Mouse (Mus musculus) heart, embryonic 12.5 days (tissue): Measurements from ENCODE around the gene Thrap3. TPM values are rescaled to one million over a fixed set of nuclear protein-coding genes. Genes with fewer than 3 reads are reported as not detected.

Experiments used
- ATAC-seq: fragments of 200-750 bp; cut with Nextera tagmentation; 2 replicates; pipeline ENCODE4 v1.8.0; 2017; ENCODE audit warnings: moderate TSS enrichment, moderate library complexity; ENCODE audit not compliant: insufficient number of reproducible peaks, low FRiP score
- H3K27ac ChIP-seq: fragments of 300-500 bp; sonication (generic); 2 replicates; pipeline ENCODE4 v1.5.1; 2016; ENCODE audit warnings: mild to moderate bottlenecking, moderate library complexity; ENCODE audit not compliant: poor library complexity, severe bottlenecking
- H3K27me3 ChIP-seq: fragments of 300-500 bp; sonication (generic); replicated peaks from 2 replicates; pipeline ENCODE4 v1.6.1; 2016; ENCODE audit warnings: mild to moderate bottlenecking, moderate library complexity
- H3K36me3 ChIP-seq: fragments of 300-500 bp; sonication (generic); 2 replicates; pipeline ENCODE4 v1.6.1; 2016; ENCODE audit warnings: mild to moderate bottlenecking, moderate library complexity
- H3K4me1 ChIP-seq: fragments of 300-500 bp; sonication (generic); replicated peaks from 2 replicates; pipeline ENCODE4 v1.6.1; 2016; ENCODE audit warnings: mild to moderate bottlenecking
- H3K4me2 ChIP-seq: fragments of 300-500 bp; sonication (generic); 2 replicates; pipeline ENCODE4 v1.6.1; 2016; ENCODE audit warnings: mild to moderate bottlenecking, moderate library complexity
- H3K4me3 ChIP-seq: fragments of 300-500 bp; sonication (generic); 2 replicates; pipeline ENCODE4 v1.5.1; 2016; ENCODE audit warnings: mild to moderate bottlenecking
- H3K9ac ChIP-seq: fragments of 300-500 bp; sonication (generic); 2 replicates; pipeline ENCODE4 v1.6.1; 2016; ENCODE audit warnings: mild to moderate bottlenecking, moderate library complexity
- H3K9me3 ChIP-seq: fragments of 300-500 bp; sonication (generic); replicated peaks from 2 replicates; pipeline ENCODE4 v1.6.1; 2016; ENCODE audit warnings: mild to moderate bottlenecking, moderate library complexity
- WGBS: fragments of 180-500 bp; shearing (Covaris S2); methylation state at CpG from one replicate; pipeline ENCODE4 v1.1.7; 2016; 5-methylcytosine and 5-hydroxymethylcytosine counted together
- polyA plus RNA-seq: library from polyadenylated mRNA; unstranded; fragments of >200 nt; fragmentation: Nextera tagmentation; extraction: Ambion mirVana; gene quantifications from 2 replicates; pipeline ENCODE4 v1.2.1, GENCODE M21; 2016

Gene Thrap3
- polyA plus RNA-seq, 1 experiment from 2014 or later: 177 TPM

DNA sequence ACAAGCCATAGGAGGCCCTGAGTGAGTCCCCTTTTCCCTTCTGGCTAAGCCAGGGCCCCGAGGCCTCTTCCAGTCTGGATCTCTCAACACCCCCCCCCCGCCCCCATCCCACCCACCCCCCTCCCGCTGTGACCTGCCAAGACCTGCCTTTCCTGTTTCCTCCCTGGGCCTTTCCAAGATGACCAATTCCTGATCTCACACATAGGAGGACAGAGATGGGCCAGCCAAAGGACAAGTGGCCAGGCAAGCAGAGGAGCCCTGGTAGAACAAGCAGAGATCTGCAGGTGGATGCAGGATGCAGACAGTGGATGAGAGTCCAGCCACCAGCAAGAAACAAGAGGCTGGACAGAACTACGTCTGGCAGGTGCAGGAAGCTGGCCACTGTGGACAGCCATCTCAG, 57.2 kb downstream of the Thrap3 start:
- H3K9me3 ChIP-seq: peaks cover 7% of the 10 kb centered on the region; the same call in 1 of the 2 replicates
- no peak for ATAC-seq
- H3K4me1 ChIP-seq: peaks cover 38% of the 10 kb centered on the region
- no peak overlapping the region for H3K4me2 ChIP-seq
- H3K4me3 ChIP-seq: no peak overlapping the region
- 0 out of 2 replicates have a peak overlapping the region, but pooled peaks have one; percentile 6 for H3K9ac ChIP-seq
- H3K36me3 ChIP-seq: no peaks in the 10 kb centered on the region
- 29% methylated on average over 4 of the region's 4 CpGs for WGBS
- H3K27ac ChIP-seq: no peak overlapping the region
- peaks cover 13% of the 10 kb centered on the region; the same call in 1 of the 2 replicates for H3K27me3 ChIP-seq

DNA sequence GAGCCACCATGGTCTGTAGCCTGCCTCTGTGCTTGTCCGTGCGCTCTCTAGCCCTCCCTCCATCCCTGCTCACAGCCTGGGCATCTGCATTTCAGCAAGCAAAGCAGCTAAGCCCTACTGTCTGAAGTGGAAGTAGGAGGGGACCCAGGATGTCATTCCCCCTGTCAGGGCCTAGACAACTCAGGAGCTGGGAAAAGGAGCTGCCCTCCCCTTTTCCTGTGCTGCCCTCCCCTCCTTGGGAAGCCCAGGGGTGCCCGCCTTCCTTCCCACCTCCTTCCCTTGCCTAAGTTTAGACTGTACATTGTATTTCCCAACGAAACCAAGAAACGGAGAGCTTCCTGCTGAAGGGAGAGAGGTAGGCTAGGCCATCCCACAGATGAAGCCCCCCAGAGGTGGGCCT, 61.5 kb downstream of the Thrap3 start:
- Histone ChIP-seq H3K4me2 (no peak overlapping the region), H3K9ac (no peak overlapping the region), H3K9me3 (peaks cover 7% of the 10 kb centered on the region; the same call in 1 of the 2 replicates), H3K27me3 (no peaks in the 10 kb centered on the region), H3K4me1 (peaks cover 14% of the 10 kb centered on the region), H3K4me3 (no peak overlapping the region), H3K36me3 (peaks cover 41% of the 10 kb centered on the region), H3K27ac (peak overlapping the region; percentile 24)
- no peak for ATAC-seq
- 67% methylated on average over 5 of the region's 5 CpGs for WGBS

- peaks cover 15% of the 10 kb centered on the region for H3K4me1 ChIP-seq
- 76% methylated on average over 4 of the region's 4 CpGs for WGBS
- H3K9me3 ChIP-seq: 0 out of 2 replicates have a peak, but pooled peaks cover 3% of the 10 kb centered on the region
- ATAC-seq: no peak
- H3K4me3 ChIP-seq: no peak overlapping the region
- no peak overlapping the region for H3K27ac ChIP-seq
- peaks cover 66% of the 10 kb centered on the region for H3K36me3 ChIP-seq
- no peak overlapping the region for H3K9ac ChIP-seq
- no peak overlapping the region for H3K4me2 ChIP-seq
- H3K27me3 ChIP-seq: no peaks in the 10 kb centered on the region
These were observed 64.8 kb downstream of the Thrap3 start for GRCm38 (mm10) chr4:126137773-126138172.

DNA sequence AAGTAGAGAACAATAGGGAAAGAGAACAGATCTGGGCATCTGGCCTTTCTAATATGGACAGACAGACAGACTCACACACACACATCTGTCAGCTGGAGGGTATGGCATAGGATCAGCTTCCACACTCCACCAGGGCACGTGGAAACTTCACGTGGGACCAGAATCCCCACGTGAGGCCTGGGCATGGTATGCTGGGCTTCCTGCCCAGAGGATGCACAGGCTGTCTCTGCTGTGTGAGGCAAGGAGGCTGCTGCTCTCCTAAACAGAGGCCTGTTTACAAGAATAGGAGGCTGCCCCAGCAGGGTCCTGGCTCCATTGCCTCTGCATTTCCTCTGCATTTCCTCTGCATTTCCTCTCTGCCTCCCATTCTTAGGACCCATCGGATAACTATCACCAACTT, 67.9 kb downstream of the Thrap3 start:
- no peak for ATAC-seq
- peaks cover 78% of the 10 kb centered on the region for H3K36me3 ChIP-seq
- H3K27ac ChIP-seq: no peak overlapping the region
- WGBS: 80% methylated on average over 4 of the region's 4 CpGs
- H3K9ac ChIP-seq: no peak overlapping the region
- no peak overlapping the region for H3K4me2 ChIP-seq
- H3K27me3 ChIP-seq: no peaks in the 10 kb centered on the region
- peaks cover 38% of the 10 kb centered on the region for H3K4me1 ChIP-seq
- 0 out of 2 replicates have a peak, but pooled peaks cover 3% of the 10 kb centered on the region for H3K9me3 ChIP-seq
- H3K4me3 ChIP-seq: no peak overlapping the region

DNA sequence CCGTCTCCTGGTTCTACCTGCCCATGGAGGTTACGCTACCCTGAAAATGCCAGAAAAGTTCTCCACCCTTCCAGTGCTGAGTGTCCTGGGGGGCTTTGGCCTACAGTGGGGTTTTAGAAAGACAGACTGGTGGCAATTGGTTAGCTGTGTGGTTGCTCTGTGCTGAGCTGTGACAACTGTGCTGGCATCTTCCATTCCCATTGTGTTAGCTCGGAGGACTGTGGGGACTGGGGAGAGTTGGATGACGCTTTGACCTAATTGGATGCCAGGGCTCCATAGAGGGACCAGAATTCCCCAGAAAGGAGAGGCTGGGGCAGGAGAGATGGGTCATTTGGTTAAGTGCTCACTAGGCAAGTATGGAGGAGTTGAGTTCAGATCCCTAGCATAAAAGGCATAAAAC, 68.3 kb downstream of the Thrap3 start:
- Histone ChIP-seq H3K9ac (no peak overlapping the region), H3K4me3 (no peak overlapping the region), H3K36me3 (peaks cover 78% of the 10 kb centered on the region), H3K27me3 (no peaks in the 10 kb centered on the region), H3K9me3 (0 out of 2 replicates have a peak, but pooled peaks cover 3% of the 10 kb centered on the region), H3K4me1 (peaks cover 38% of the 10 kb centered on the region), H3K4me2 (no peak overlapping the region), H3K27ac (no peak overlapping the region)
- no peak for ATAC-seq
- 93% methylated on average over 4 of the region's 4 CpGs for WGBS

- H3K27me3 ChIP-seq: no peaks in the 10 kb centered on the region
- ATAC-seq: no peak
- peak overlapping the region; percentile 56; the same call in 1 of the 2 replicates for H3K27ac ChIP-seq
- 0 out of 2 replicates have a peak, but pooled peaks cover 3% of the 10 kb centered on the region for H3K9me3 ChIP-seq
- 71% methylated on average over 6 of the region's 6 CpGs for WGBS
- H3K4me2 ChIP-seq: no peak overlapping the region
- no peak overlapping the region for H3K4me3 ChIP-seq
- no peak overlapping the region for H3K9ac ChIP-seq
- peaks cover 76% of the 10 kb centered on the region for H3K36me3 ChIP-seq
- peaks cover 38% of the 10 kb centered on the region for H3K4me1 ChIP-seq
These were observed 69.8 kb downstream of the Thrap3 start for GRCm38 (mm10) chr4:126132636-126133264.

DNA sequence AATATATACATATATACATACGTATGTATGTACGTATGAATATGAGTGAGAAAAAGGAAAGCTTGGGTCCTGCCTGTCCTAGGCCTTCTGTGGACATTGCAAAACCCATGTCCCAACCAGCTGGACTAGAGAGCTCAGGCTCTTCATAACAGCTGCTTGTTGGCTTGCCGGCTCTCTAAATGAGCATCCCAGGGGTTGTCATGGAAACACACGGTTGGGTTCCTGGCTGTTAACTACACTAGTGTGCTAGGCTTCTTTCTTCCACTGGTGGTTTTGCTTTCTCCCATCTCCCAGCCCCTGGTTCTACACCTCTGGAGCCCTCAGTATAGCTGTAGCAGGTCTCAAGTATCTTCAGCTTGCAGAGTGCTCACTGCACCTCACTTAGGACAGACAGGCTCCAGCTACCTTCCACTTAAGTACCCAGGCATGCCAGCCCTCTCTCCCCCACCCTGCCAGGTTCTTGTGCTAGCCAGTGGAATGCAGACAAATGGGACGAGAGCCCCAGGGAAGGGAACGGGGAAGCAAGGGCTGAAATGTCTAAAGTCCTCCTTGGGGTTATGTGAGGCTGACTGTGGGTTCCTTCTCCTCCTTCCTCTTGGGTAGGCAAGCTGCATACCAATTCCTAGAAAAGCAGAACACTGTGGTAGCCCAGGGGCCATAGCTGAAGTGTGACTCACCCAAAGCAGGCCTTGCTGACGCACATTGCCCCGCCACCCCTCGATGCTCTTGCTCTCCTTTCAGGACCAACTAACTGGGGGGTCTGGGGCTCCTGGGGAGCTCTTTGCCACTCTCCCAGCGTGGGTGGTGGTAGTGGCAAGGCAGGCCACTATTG, 71.1 kb downstream of the Thrap3 start:
- no peak overlapping the region for H3K4me3 ChIP-seq
- ATAC-seq: no peak
- WGBS: 55% methylated on average over 10 of the region's 10 CpGs
- H3K27me3 ChIP-seq: no peaks in the 10 kb centered on the region
- no peak overlapping the region for H3K4me2 ChIP-seq
- H3K36me3 ChIP-seq: peaks cover 77% of the 10 kb centered on the region
- 0 out of 2 replicates have a peak, but pooled peaks cover 3% of the 10 kb centered on the region for H3K9me3 ChIP-seq
- peaks cover 38% of the 10 kb centered on the region for H3K4me1 ChIP-seq
- H3K9ac ChIP-seq: no peak overlapping the region
- peak overlapping the region; percentile 56 for H3K27ac ChIP-seq

- Histone ChIP-seq H3K27me3 (no peaks in the 10 kb centered on the region), H3K9me3 (no peaks in the 10 kb centered on the region), H3K4me1 (peaks cover 38% of the 10 kb centered on the region), H3K36me3 (peaks cover 77% of the 10 kb centered on the region), H3K9ac (no peak overlapping the region), H3K4me2 (peak overlapping the region; percentile 2; the same call in 1 of the 2 replicates), H3K4me3 (no peak overlapping the region), H3K27ac (peak overlapping the region; percentile 75)
- ATAC-seq: peak; percentile 49; the same call in 1 of the 2 replicates
- WGBS: 51% methylated on average over 11 of the region's 11 CpGs
These were observed 72.1 kb downstream of the Thrap3 start for GRCm38 (mm10) chr4:126130502-126130901.

DNA sequence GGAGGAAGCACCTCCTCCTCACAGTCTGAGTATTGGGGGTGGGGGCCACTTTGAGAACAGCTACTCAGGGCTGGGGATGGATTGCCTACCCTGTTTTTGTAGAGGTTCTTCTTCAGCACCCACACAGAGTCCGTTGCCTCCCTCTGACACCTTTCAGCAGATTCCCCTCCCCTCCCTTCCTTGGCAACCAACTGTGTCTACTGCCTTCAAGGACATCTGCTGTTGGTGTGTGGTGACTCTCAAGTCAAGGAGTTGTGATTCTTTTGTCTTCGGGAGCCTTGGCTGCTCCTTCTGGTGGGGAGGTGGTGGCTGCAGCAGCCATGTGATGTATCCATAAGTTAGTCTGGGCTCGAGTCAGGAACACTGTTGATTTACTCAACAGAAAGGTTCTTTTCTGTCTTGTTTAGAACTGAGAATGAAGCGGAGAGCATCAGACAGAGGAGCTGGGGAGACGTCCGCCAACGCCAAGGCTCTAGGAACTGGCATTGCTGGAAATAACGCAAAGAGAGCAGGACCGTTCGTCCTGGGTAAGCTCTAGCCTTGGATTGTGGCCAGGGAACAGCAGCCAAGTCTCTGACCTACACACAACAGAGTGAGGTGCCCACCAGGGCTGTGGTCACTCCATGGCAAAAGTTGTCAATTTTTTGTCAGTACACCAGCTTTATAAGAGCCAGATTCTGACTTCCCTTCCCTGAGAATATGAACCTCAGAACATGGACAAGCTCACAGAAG, 79.1 kb downstream of the Thrap3 start:
- H3K4me2 ChIP-seq: no peak overlapping the region
- 75% methylated on average over 10 of the region's 10 CpGs for WGBS
- H3K9ac ChIP-seq: no peak overlapping the region
- H3K4me3 ChIP-seq: no peak overlapping the region
- ATAC-seq: no peak
- H3K27me3 ChIP-seq: no peaks in the 10 kb centered on the region
- peaks cover 71% of the 10 kb centered on the region for H3K36me3 ChIP-seq
- no peak overlapping the region for H3K27ac ChIP-seq
- H3K9me3 ChIP-seq: 0 out of 2 replicates have a peak, but pooled peaks cover 6% of the 10 kb centered on the region
- H3K4me1 ChIP-seq: peaks cover 8% of the 10 kb centered on the region

- Histone ChIP-seq H3K9ac (no peak overlapping the region), H3K27me3 (no peaks in the 10 kb centered on the region), H3K9me3 (0 out of 2 replicates have a peak, but pooled peaks cover 6% of the 10 kb centered on the region), H3K4me2 (no peak overlapping the region), H3K4me1 (peaks cover 14% of the 10 kb centered on the region), H3K36me3 (peaks cover 51% of the 10 kb centered on the region), H3K27ac (no peak overlapping the region), H3K4me3 (no peak overlapping the region)
- WGBS: 98% methylated on average over 2 of the region's 2 CpGs
- ATAC-seq: no peak
These were observed 82.1 kb downstream of the Thrap3 start for GRCm38 (mm10) chr4:126120506-126120905.
